Mouse (Mus musculus): ENCODE measurements around the gene Gm21885. TPM values are rescaled to one million over a fixed set of nuclear protein-coding genes. Genes with fewer than 3 reads are reported as not detected.

Gene Gm21885
- polyA plus RNA-seq, 1 experiment from 2014 or later = not detected

DNA sequence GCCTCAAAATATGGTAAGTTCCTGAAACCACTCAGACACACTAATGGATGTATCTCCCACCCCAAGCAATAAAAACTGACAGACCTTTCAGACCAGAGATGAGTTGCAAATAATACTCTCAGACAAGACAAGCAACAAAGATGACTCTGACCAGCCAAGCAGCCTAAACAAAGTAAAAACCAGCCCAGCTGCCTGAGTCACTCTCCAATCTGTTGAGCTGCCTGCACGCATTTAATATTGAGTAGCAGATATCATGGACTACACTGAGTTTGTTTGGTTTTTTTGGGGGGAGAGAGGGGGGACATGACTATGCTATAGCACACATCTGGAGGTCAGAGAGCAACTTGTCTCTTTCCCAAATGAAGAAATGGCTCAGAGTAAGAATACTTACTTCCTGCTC, 33.6 kb downstream of the Gm21885 start:
- Histone ChIP-seq H3K27ac (no peak overlapping the region), H3K9me3 (no peaks in the 10 kb centered on the region), H3K27me3 (ENCODE audit: poor library complexity, severe bottlenecking) (no peaks in the 10 kb centered on the region), H3K4me1 (peaks cover 51% of the 10 kb centered on the region), H3K36me3 (replicated peaks) (peaks cover 58% of the 10 kb centered on the region), H3K4me3 (no peak overlapping the region)
- DNase-seq (ENCODE audit: extremely low spot score, low spot score) = no peak
- WGBS = 94% methylated on average over 1 of the region's 1 CpGs

DNA sequence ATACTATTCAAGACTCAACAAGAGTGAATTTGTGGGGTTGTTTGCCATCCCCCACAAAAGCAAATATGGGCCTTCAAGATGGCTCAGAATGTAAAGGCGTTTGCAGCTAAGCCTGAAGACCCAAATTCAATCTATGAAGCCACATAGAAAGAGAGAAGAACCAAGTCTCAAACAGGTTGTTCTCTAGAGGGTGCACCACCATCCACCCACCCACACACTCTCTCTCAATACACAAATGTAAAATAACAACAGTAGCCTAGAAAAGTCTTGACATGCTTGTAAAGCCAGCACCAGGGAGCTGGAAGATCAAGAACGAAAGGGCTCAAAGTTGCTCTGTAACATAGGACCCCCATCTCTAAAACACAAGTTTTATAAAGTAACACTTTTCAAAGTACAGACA, 34.9 kb downstream of the Gm21885 start:
- no peak for DNase-seq (ENCODE audit: extremely low spot score, low spot score)
- no peaks in the 10 kb centered on the region for H3K9me3 ChIP-seq
- peaks cover 48% of the 10 kb centered on the region for H3K36me3 ChIP-seq (replicated peaks)
- H3K27ac ChIP-seq = no peak overlapping the region
- no peaks in the 10 kb centered on the region for H3K27me3 ChIP-seq (ENCODE audit: poor library complexity, severe bottlenecking)
- peaks cover 55% of the 10 kb centered on the region for H3K4me1 ChIP-seq
- H3K4me3 ChIP-seq = no peak overlapping the region
- WGBS = 90% methylated on average over 2 of the region's 2 CpGs

DNA sequence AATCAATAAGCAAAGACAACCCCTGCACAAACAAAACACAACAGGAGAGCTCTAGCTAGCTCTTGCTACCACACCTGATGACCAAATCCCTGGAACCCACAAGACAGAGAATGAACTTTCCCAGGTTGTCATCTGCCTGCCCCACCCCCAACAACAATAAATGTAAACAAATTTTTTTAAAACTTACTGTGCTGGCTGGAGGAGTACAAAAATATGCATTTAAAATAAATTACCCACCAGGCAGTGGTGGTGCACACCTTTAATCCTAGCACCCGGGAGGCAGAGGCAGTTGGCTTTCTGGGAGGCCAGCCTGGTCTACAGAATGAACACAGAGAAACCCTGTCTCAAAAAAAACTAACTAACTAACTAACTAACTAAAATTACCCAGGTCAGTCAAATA, 35.3 kb downstream of the Gm21885 start:
- Histone ChIP-seq H3K27me3 (ENCODE audit: poor library complexity, severe bottlenecking) (no peaks in the 10 kb centered on the region), H3K4me1 (peaks cover 56% of the 10 kb centered on the region), H3K36me3 (replicated peaks) (peaks cover 47% of the 10 kb centered on the region), H3K4me3 (no peak overlapping the region), H3K9me3 (no peaks in the 10 kb centered on the region), H3K27ac (no peak overlapping the region)
- 82% methylated on average over 1 of the region's 1 CpGs for WGBS
- DNase-seq (ENCODE audit: extremely low spot score, low spot score) = no peak

DNA sequence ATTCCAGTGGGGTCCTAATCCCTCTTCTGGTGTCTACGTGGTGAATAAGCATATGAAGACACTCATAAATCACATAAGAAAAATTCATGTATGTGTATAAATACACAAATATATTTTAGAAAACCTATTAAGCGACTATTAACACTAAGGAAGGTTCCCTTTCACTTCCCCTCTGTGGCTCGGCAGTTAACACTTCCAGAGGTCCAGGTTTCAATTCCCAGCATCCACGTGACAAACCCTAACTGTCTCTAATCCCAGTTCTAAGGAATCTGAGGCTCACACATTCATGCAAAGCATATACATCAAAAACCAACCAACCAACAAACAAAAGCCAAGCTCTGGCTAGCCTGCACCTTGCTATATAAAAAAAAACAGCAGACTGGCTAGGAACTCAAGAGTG, 35.8 kb downstream of the Gm21885 start:
- Histone ChIP-seq H3K27ac (no peak overlapping the region), H3K36me3 (replicated peaks) (peaks cover 47% of the 10 kb centered on the region), H3K4me3 (no peak overlapping the region), H3K27me3 (ENCODE audit: poor library complexity, severe bottlenecking) (no peaks in the 10 kb centered on the region), H3K4me1 (peaks cover 61% of the 10 kb centered on the region), H3K9me3 (no peaks in the 10 kb centered on the region)
- WGBS = 76% methylated on average over 4 of the region's 4 CpGs
- DNase-seq (ENCODE audit: extremely low spot score, low spot score) = no peak

- no peaks in the 10 kb centered on the region for H3K9me3 ChIP-seq
- H3K4me3 ChIP-seq = no peak overlapping the region
- DNase-seq (ENCODE audit: extremely low spot score, low spot score) = no peak
- H3K36me3 ChIP-seq (replicated peaks) = peaks cover 46% of the 10 kb centered on the region
- H3K4me1 ChIP-seq = peaks cover 66% of the 10 kb centered on the region
- 95% methylated on average over 5 of the region's 5 CpGs for WGBS
- H3K27me3 ChIP-seq (ENCODE audit: poor library complexity, severe bottlenecking) = no peaks in the 10 kb centered on the region
- no peak overlapping the region for H3K27ac ChIP-seq
Observed at GRCm38 (mm10) chr11:94318056-94318455, 36.4 kb downstream of the Gm21885 start.

DNA sequence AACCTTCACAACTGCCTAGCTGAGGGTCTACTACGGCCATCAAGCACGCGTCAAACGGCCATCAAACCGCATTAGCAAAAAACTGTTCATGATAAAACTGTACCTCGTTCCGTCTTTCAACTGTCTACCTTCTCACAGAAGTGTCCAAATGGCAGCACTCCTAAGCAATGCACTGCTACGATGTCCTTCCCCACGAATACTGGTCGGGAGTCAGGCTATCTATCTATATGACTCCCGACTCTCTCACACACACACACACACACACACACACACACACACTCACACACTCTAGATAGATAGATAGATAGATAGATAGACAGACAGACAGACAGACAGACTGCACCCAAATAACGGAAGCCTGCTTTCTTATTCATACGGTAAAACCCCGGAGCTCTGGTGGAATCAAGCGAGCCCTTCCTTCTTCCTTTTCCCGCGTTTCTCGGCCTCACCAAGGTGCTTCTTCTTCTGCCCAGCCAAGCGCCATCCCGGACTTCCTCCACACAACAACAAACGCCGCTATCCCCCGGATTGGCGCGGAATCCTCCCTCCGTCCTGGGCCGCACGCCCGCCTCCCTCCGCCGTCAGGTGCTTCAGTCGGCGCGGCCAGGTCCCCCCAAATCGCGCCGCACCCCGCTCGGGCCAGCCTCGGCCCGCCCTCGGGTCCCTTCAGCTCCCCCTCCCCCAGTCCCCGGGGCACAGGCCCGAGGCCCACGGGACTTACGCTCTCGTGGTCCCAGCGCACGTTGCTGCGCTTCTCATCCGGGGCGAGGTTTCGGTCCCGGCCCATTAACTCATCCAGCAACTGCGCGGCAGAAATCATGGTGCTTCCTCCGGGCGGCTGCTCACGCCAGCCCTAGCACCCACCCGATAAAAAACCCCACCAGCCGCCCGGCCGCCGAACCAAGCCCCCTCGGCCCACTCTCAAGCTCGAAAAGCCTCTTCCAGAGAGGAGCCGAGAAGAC, 39.6 kb downstream of the Gm21885 start:
- peak overlapping the region; percentile 98 for H3K4me3 ChIP-seq
- no peaks in the 10 kb centered on the region for H3K9me3 ChIP-seq
- peaks cover 59% of the 10 kb centered on the region for H3K4me1 ChIP-seq
- peaks cover 37% of the 10 kb centered on the region for H3K36me3 ChIP-seq (replicated peaks)
- WGBS = under 1% methylated on average over 67 of the region's 67 CpGs
- DNase-seq (ENCODE audit: extremely low spot score, low spot score) = peak; percentile 55
- no peaks in the 10 kb centered on the region for H3K27me3 ChIP-seq (ENCODE audit: poor library complexity, severe bottlenecking)
- H3K27ac ChIP-seq = peak overlapping the region; percentile 99

DNA sequence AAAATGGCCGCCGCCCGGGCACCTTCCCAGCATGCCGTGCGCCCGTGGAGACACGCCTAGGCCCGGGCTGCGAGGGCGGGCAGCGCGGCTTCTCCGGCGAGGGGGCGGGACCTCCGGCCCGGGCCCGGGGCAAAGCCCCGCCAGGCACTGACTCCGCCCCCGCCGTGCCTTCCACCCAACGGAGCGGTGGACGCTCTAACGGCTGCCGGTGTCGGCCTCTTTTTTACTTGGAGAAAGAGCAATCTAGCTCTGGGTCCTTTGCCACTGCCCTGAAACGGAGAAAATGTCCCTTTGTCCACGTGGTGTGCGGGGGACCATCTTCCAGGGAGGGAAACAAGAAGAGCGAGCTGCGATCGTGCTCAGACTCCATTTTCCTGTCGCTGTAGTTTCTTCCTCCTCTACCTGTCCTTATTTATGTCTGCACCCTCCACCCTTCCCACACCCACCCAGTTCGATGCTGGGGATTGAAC, 40.3 kb downstream of the Gm21885 start, which contains the start of gene Luc7l3:
Luc7l3 (minus strand) TSS at position 58 of the 470 bp plus-strand sequence.
- Histone ChIP-seq H3K27me3 (ENCODE audit: poor library complexity, severe bottlenecking) (no peaks in the 10 kb centered on the region), H3K4me1 (peaks cover 59% of the 10 kb centered on the region), H3K9me3 (no peaks in the 10 kb centered on the region), H3K4me3 (peak within 1 kb of the TSS; percentile 98), H3K36me3 (replicated peaks) (peaks cover 32% of the 10 kb centered on the region), H3K27ac (peak within 1 kb of the TSS; percentile 99)
- DNase-seq (ENCODE audit: extremely low spot score, low spot score) = peak; percentile 92
- WGBS = under 1% methylated on average over 36 of the region's 36 CpGs

GRCm38 (mm10) chr11:94322636-94323035, 41.0 kb downstream of the Gm21885 start:
- peak overlapping the region; percentile 98 for H3K4me3 ChIP-seq
- WGBS = 39% methylated on average over 5 of the region's 5 CpGs
- no peaks in the 10 kb centered on the region for H3K27me3 ChIP-seq (ENCODE audit: poor library complexity, severe bottlenecking)
- H3K4me1 ChIP-seq = peaks cover 55% of the 10 kb centered on the region
- DNase-seq (ENCODE audit: extremely low spot score, low spot score) = no peak
- peak overlapping the region; percentile 99 for H3K27ac ChIP-seq
- H3K9me3 ChIP-seq = no peaks in the 10 kb centered on the region
- peaks cover 25% of the 10 kb centered on the region for H3K36me3 ChIP-seq (replicated peaks)

DNA sequence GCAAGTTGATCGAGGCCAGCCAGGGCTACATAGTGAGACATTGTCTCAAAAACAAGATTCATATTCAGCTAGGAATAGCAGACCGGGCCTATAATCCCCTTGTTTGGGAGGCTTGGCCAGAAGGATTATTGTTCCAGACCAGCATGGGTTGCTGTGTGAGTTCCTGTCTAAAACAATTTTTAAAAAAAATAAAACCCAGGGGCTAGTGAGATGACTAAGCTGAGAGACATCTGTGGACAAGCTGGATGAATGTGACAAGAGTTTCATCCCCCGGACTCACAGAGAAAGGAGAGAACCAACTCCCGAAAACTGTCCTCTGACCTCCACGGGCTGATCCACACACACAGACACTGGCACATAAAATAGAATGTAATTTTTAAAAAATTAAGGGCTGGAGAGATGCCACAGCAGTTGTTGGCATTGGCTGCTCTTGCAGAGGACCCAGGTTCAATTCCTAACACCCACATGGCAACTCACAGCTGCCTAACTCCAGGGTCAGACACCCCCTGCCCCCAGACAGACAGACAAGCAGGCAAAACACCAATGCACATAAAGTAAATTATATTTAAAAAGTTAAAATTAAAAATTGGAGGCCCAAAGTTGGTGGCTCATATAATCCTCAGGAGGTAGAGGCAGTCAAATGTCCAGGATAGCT, 41.7 kb downstream of the Gm21885 start:
- Histone ChIP-seq H3K4me3 (no peak overlapping the region; the same call in 1 of the 2 replicates), H3K27ac (peak overlapping the region; percentile 99), H3K4me1 (peaks cover 49% of the 10 kb centered on the region), H3K36me3 (replicated peaks) (peaks cover 18% of the 10 kb centered on the region), H3K9me3 (no peaks in the 10 kb centered on the region), H3K27me3 (ENCODE audit: poor library complexity, severe bottlenecking) (no peaks in the 10 kb centered on the region)
- WGBS = 56% methylated on average over 5 of the region's 5 CpGs
- no peak for DNase-seq (ENCODE audit: extremely low spot score, low spot score)

- peaks cover 57% of the 10 kb centered on the region for H3K4me1 ChIP-seq
- H3K4me3 ChIP-seq = no peak overlapping the region
- no peaks in the 10 kb centered on the region for H3K27me3 ChIP-seq (ENCODE audit: poor library complexity, severe bottlenecking)
- H3K9me3 ChIP-seq = no peaks in the 10 kb centered on the region
- 89% methylated on average over 5 of the region's 5 CpGs for WGBS
- DNase-seq (ENCODE audit: extremely low spot score, low spot score) = no peak
- no peak overlapping the region for H3K27ac ChIP-seq
- H3K36me3 ChIP-seq (replicated peaks) = peaks cover 5% of the 10 kb centered on the region
Observed at GRCm38 (mm10) chr11:94324618-94325017, 42.9 kb downstream of the Gm21885 start.

- Histone ChIP-seq H3K9me3 (no peaks in the 10 kb centered on the region), H3K36me3 (replicated peaks) (no peaks in the 10 kb centered on the region), H3K4me3 (peak overlapping the region; percentile 72), H3K4me1 (peaks cover 63% of the 10 kb centered on the region), H3K27ac (peak overlapping the region; percentile 97), H3K27me3 (ENCODE audit: poor library complexity, severe bottlenecking) (no peaks in the 10 kb centered on the region)
- 6% methylated on average over 10 of the region's 10 CpGs for WGBS
- DNase-seq (ENCODE audit: extremely low spot score, low spot score) = peak; percentile 50
Observed at GRCm38 (mm10) chr11:94326961-94327411, 45.3 kb downstream of the Gm21885 start.

- Histone ChIP-seq H3K27ac (peak within 1 kb of the TSS; percentile 97), H3K4me3 (peak within 1 kb of the TSS; percentile 72), H3K4me1 (peaks cover 53% of the 10 kb centered on the region), H3K9me3 (no peaks in the 10 kb centered on the region), H3K27me3 (ENCODE audit: poor library complexity, severe bottlenecking) (no peaks in the 10 kb centered on the region), H3K36me3 (replicated peaks) (no peaks in the 10 kb centered on the region)
- DNase-seq (ENCODE audit: extremely low spot score, low spot score) = peak; percentile 93
- under 1% methylated on average over 77 of the region's 78 CpGs for WGBS
Observed at GRCm38 (mm10) chr11:94327693-94328643, 46.3 kb downstream of the Gm21885 start, which contains the start of gene Ankrd40. Gene Ankrd40 (plus strand): TSS chr11:94328001.

All from forebrain, embryonic 10.5 days (tissue).